Mouse (Mus musculus) gastrocnemius, postnatal 14 days (tissue): ENCODE results near the gene Zfp64. TPM values are rescaled to one million over a fixed set of nuclear protein-coding genes. Genes with fewer than 3 reads are reported as not detected.

Experiments used
- DNase-seq: peaks from one replicate; pipeline ENCODE4 v3.0.0; 2021; ENCODE audit warnings: mixed read lengths
- intact Hi-C: fragments of 180-260 bp; cut with DNase I; formaldehyde crosslinking; loops from one replicate; pipeline ENCODE4 v1.15.1; 2025; ENCODE audit warnings: low total_unique reads
- total RNA-seq, 2 experiments: library from RNA; stranded (reverse); gene quantifications; 2 replicates each; pipeline ENCODE4 v1.2.3; 2021

Gene Zfp64
- total RNA-seq, 2 experiments from 2014 or later, result 7.8 to 8.0 TPM

GRCm38 (mm10) chr2:168959339-168959885, 4.0 kb upstream of the Zfp64 start:
- intact Hi-C loops, result no loop called here
- DNase-seq, result no peak

- intact Hi-C loops, result no loop called here
- DNase-seq, result no peak
These were observed 511 bp upstream of the Zfp64 start for GRCm38 (mm10) chr2:168955850-168956346.

- no peak for DNase-seq
- intact Hi-C loops, result no loop called here
These were observed 1.0 kb downstream of the Zfp64 start for GRCm38 (mm10) chr2:168954376-168954775.

- intact Hi-C loops, result no loop called here
- DNase-seq, result no peak
These were observed 6.9 kb downstream of the Zfp64 start for GRCm38 (mm10) chr2:168948506-168948905.

- intact Hi-C loops, result no loop called here
- DNase-seq, result no peak
These were observed 7.7 kb downstream of the Zfp64 start for GRCm38 (mm10) chr2:168947663-168948062.

GRCm38 (mm10) chr2:168944011-168944410, 11.4 kb downstream of the Zfp64 start:
- intact Hi-C loops, result no loop called here
- DNase-seq, result no peak

GRCm38 (mm10) chr2:168939941-168940340, 15.4 kb downstream of the Zfp64 start:
- intact Hi-C loops, result no loop called here
- DNase-seq, result no peak

GRCm38 (mm10) chr2:168939261-168939933, 16.0 kb downstream of the Zfp64 start:
- intact Hi-C loops, result no loop called here
- DNase-seq, result no peak

- DNase-seq, result no peak
- intact Hi-C loops, result no loop called here
These were observed 18.5 kb downstream of the Zfp64 start for GRCm38 (mm10) chr2:168936896-168937295.

- DNase-seq, result no peak
- intact Hi-C loops, result no loop called here
These were observed 20.2 kb downstream of the Zfp64 start for GRCm38 (mm10) chr2:168935165-168935564.

- intact Hi-C loops, result no loop called here
- no peak for DNase-seq
These were observed 23.7 kb downstream of the Zfp64 start for GRCm38 (mm10) chr2:168931686-168932085.

GRCm38 (mm10) chr2:168929691-168930090, 25.7 kb downstream of the Zfp64 start:
- DNase-seq, result peak; percentile 55
- intact Hi-C loops, result no loop called here

GRCm38 (mm10) chr2:168927401-168927800, 28.0 kb downstream of the Zfp64 start:
- DNase-seq, result no peak
- intact Hi-C loops, result no loop called here

- intact Hi-C loops, result no loop called here
- DNase-seq, result no peak
These were observed 29.1 kb downstream of the Zfp64 start for GRCm38 (mm10) chr2:168926257-168926810.

GRCm38 (mm10) chr2:168923706-168924105, 31.7 kb downstream of the Zfp64 start:
- intact Hi-C loops, result no loop called here
- no peak for DNase-seq

GRCm38 (mm10) chr2:168922466-168922865, 32.9 kb downstream of the Zfp64 start:
- no peak for DNase-seq
- intact Hi-C loops, result no loop called here

GRCm38 (mm10) chr2:168920007-168920406, 35.4 kb downstream of the Zfp64 start:
- DNase-seq, result no peak
- intact Hi-C loops, result no loop called here

- intact Hi-C loops, result no loop called here
- DNase-seq, result no peak
These were observed 42.3 kb downstream of the Zfp64 start for GRCm38 (mm10) chr2:168912901-168913721.

- DNase-seq, result no peak
- intact Hi-C loops, result no loop called here
These were observed 43.1 kb downstream of the Zfp64 start for GRCm38 (mm10) chr2:168912051-168912891.
